Mouse (Mus musculus) splenic B cell, adult 2 months (primary cell): Measurements from ENCODE around the gene Plekhg3.

Experiments
- DNase-seq: peaks from one replicate; pipeline ENCODE4 v3.0.0-alpha.2; 2011; ENCODE audit warnings: low read depth, low spot score
- H3K27me3 ChIP-seq: 2 replicates; pipeline ENCODE4 v1.6.1; 2012; ENCODE audit warnings: mild to moderate bottlenecking, low read length, moderate library complexity, mixed read lengths; ENCODE audit not compliant: control insufficient read depth, poor library complexity, insufficient read depth, severe bottlenecking
- H3K36me3 ChIP-seq: 2 replicates; pipeline ENCODE4 v1.6.1; 2012; ENCODE audit warnings: mild to moderate bottlenecking, low read length, moderate library complexity, mixed read lengths; ENCODE audit not compliant: control insufficient read depth, poor library complexity, insufficient read depth, severe bottlenecking

Gene Plekhg3

DNA sequence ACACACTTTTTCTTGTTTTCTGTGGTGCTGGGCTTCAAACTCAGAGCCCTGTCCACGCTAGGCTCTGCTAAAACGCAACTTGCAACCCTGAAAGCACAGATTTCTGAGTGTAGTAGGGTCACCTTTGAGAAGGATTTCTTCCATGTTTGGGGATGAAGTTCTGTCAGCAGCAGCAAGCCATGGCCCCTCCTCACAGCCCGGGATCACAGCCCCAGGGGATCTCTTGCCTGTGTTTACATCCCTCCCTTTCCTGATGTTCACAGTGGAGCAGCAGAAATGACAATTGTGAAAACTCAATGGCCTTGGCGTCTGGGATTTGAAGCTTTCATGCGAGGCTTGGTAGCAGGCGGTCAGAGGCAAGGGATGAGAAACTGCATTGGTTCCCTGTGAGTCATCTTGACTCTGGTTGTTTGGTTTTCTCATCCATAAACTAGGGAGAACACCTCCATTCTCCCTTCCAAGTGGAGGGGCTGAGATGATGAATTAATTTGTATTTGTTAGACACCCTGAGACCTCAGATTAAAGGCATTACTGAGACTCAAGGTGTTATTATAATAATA, at the start of gene Plekhg3:
Gene Plekhg3 (plus strand): TSS at position 312 of the 560 bp plus-strand sequence.
- Histone ChIP-seq H3K27me3 (no peaks in the 10 kb centered on the region), H3K36me3 (no peaks in the 10 kb centered on the region)
- DNase-seq, result no peak

DNA sequence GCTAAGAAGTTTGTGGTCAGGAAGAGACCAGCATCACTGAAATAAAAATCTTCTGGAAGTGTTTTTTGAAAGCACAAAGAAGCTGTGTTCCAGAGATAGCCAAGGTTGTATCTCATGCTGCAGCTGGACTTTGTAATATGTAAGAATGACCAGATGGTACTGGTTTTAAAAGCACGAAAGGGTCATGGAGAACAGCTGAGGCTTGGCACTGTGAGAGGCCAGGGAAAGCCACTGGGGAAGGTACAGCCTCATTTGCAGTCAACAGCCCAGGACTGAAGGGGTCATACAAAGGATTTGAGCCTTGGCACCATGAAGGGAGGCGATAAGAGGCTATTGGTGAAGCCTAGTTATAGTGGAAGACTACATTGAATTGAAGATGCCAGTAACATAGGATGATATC, 48.2 kb upstream of the Plekhg3 start:
- Histone ChIP-seq H3K36me3 (no peaks in the 10 kb centered on the region), H3K27me3 (no peaks in the 10 kb centered on the region)
- no peak for DNase-seq

GRCm38 (mm10) chr12:76482948-76483347, 47.7 kb upstream of the Plekhg3 start:
- H3K27me3 ChIP-seq, result no peaks in the 10 kb centered on the region
- DNase-seq, result no peak
- H3K36me3 ChIP-seq, result no peaks in the 10 kb centered on the region

- DNase-seq, result no peak
- no peaks in the 10 kb centered on the region for H3K27me3 ChIP-seq
- no peaks in the 10 kb centered on the region for H3K36me3 ChIP-seq
Observed at GRCm38 (mm10) chr12:76484881-76485280, 45.8 kb upstream of the Plekhg3 start.

DNA sequence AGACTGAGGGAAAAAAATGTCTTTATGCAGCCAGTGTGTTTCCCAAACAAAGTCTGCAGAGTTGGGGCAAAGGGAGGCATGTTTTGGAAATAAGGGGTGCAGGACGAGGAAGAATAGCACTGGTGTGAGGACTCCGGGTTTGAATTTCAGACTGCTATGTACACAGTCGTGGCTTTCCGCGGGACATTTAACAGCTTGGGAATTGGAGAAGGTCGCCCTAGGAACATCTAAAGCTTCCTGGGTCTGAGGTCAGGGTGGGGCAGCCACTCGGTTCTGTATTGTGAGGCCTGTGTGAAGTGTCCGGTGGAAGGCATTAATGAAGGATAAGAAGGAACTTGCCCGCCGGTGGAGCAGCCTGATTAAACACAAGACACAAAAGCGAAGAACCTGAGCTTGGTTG, 45.3 kb upstream of the Plekhg3 start:
- DNase-seq, result no peak
- Histone ChIP-seq H3K27me3 (no peaks in the 10 kb centered on the region), H3K36me3 (no peaks in the 10 kb centered on the region)

GRCm38 (mm10) chr12:76486943-76487342, 43.7 kb upstream of the Plekhg3 start:
- peak; percentile 14 for DNase-seq

GRCm38 (mm10) chr12:76490798-76491197, 39.9 kb upstream of the Plekhg3 start:
- no peak for DNase-seq
- Histone ChIP-seq H3K36me3 (no peaks in the 10 kb centered on the region), H3K27me3 (0 out of 2 replicates have a peak, but pooled peaks cover under 1% of the 10 kb centered on the region)

More at GRCm38 (mm10) chr12:76486943-76487342, 43.7 kb upstream of the Plekhg3 start:
- H3K36me3 ChIP-seq, result no peaks in the 10 kb centered on the region
- no peaks in the 10 kb centered on the region for H3K27me3 ChIP-seq

DNA sequence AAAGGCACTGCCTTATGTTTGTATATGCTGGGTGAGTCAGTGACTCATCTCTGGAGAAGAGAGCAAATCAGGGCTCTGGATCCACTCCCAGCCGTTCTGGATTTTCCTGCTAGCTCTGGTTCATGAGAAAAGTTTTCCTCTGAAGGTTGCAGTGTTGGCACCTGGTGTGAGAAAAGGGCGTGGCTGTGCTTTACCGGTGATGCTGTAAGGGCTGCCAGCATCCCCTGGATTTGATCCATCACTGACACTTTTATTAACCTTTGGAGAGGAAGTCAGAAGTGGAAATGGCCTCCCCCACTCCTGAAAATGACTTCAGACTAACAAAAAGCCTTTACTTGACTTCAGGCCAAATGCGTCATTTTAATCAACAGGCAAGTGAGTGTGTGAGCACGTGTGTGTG, 37.2 kb upstream of the Plekhg3 start:
- Histone ChIP-seq H3K27me3 (peaks cover 1% of the 10 kb centered on the region; the same call in 1 of the 2 replicates), H3K36me3 (no peaks in the 10 kb centered on the region)
- no peak for DNase-seq

- no peak for DNase-seq
- Histone ChIP-seq H3K36me3 (no peaks in the 10 kb centered on the region), H3K27me3 (peaks cover 1% of the 10 kb centered on the region; the same call in 1 of the 2 replicates)
Observed at GRCm38 (mm10) chr12:76495381-76495780, 35.3 kb upstream of the Plekhg3 start.

DNA sequence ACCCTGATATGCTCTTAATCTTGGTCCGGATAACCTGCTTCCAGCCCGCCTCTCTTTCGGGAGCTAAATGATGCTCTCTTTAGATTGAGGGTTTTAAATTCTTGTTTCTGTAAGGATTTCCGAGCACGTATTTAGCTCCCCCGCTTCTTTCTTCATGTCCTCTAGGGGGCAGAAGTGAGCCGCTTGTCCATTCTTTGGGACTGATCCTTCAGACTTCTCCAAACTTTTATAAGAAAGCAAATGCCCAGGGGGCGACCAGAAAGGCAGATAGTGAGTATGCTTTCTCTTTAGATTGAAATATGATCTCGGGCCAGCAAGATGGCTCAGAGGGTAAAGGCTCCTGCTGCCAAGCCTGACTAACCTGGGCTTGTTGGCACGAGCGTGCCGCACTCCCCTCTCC, 34.4 kb upstream of the Plekhg3 start:
- peak; percentile 82 for DNase-seq
- peaks cover 1% of the 10 kb centered on the region; the same call in 1 of the 2 replicates for H3K27me3 ChIP-seq
- no peaks in the 10 kb centered on the region for H3K36me3 ChIP-seq

GRCm38 (mm10) chr12:76499276-76499675, 31.4 kb upstream of the Plekhg3 start:
- Histone ChIP-seq H3K27me3 (peaks cover 1% of the 10 kb centered on the region; the same call in 1 of the 2 replicates), H3K36me3 (no peaks in the 10 kb centered on the region)
- DNase-seq, result no peak

GRCm38 (mm10) chr12:76500055-76500454, 30.6 kb upstream of the Plekhg3 start:
- no peak for DNase-seq
- H3K36me3 ChIP-seq, result no peaks in the 10 kb centered on the region
- peaks cover 1% of the 10 kb centered on the region; the same call in 1 of the 2 replicates for H3K27me3 ChIP-seq

DNA sequence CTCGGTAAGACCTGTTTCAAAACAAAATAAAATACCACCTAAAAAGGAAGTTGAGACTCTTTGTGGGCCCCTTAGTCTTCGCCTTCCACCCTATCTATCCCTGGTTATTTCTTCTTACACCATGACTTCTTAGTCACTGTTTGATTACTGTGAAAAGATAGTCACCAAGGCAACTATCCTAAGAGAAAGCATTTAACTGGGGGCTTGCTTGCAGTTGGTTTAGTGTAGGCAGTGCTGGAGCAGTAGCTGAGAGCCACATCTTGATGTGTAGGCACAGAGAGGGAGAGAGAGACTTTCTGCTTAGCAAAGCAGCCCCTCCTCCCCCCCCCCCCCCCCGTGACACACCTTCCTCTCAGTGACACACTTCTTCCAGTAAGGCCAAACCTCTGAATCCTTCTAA, 29.8 kb upstream of the Plekhg3 start:
- peaks cover under 1% of the 10 kb centered on the region; the same call in 1 of the 2 replicates for H3K27me3 ChIP-seq
- no peaks in the 10 kb centered on the region for H3K36me3 ChIP-seq
- no peak for DNase-seq

GRCm38 (mm10) chr12:76502981-76503380, 27.7 kb upstream of the Plekhg3 start:
- H3K27me3 ChIP-seq, result no peaks in the 10 kb centered on the region
- no peak for DNase-seq
- H3K36me3 ChIP-seq, result no peaks in the 10 kb centered on the region

GRCm38 (mm10) chr12:76506522-76506921, 24.2 kb upstream of the Plekhg3 start:
- no peak for DNase-seq
- no peaks in the 10 kb centered on the region for H3K36me3 ChIP-seq

GRCm38 (mm10) chr12:76507791-76508190, 22.9 kb upstream of the Plekhg3 start:
- no peak for DNase-seq
- Histone ChIP-seq H3K36me3 (no peaks in the 10 kb centered on the region), H3K27me3 (no peaks in the 10 kb centered on the region)

More at GRCm38 (mm10) chr12:76506522-76506921, 24.2 kb upstream of the Plekhg3 start:
- H3K27me3 ChIP-seq, result no peaks in the 10 kb centered on the region
